Comparison of ENCODE assay signal across 13 mouse cellular contexts in genomic region chr2:165277188-165277740, GRCm38 (mm10). TPM values are rescaled to one million over a fixed set of nuclear protein-coding genes. Genes with fewer than 3 reads are reported as not detected.
"Had no signal": no experiment of that assay in that cellular context is flagged by ENCODE, and none has a peak within 500 bp of the region (broad histone marks: within the 10 kb centered on the region; RNA-seq: fewer than 3 reads in every experiment).

No protein-coding gene starts in this region.

- H3K9me3 ChIP-seq: limb, embryonic 13.5 days; midbrain, embryonic 13.5 days; neural tube, embryonic 15.5 days had no signal

- H3K4me3 ChIP-seq: limb, embryonic 13.5 days; midbrain, embryonic 13.5 days; neural tube, embryonic 15.5 days had no signal

- H3K27ac ChIP-seq: limb, embryonic 13.5 days; liver, embryonic 14.5 days; neural tube, embryonic 15.5 days had no signal

- H3K9ac ChIP-seq: limb, embryonic 13.5 days; liver, embryonic 14.5 days; midbrain, embryonic 13.5 days; neural tube, embryonic 15.5 days had no signal

- H3K4me2 ChIP-seq: limb, embryonic 13.5 days; midbrain, embryonic 13.5 days; neural tube, embryonic 15.5 days had no signal

- ATAC-seq: intestine, embryonic 16.5 days; midbrain, embryonic 13.5 days had no signal

- DNase-seq: lung, adult 18-20 months; lung, postnatal 36 days; right cerebral cortex, adult 18-20 months; right cerebral cortex, postnatal 25 days; thymus, adult 18-20 months; thymus, postnatal 14 days had no signal

RNA-seq across cellular contexts. Expression of gene Cdh22, which starts 42.6 kb away (rescaled TPM):
- total RNA-seq: liver, adult 2 months; megakaryocyte progenitor cell, adult 5-6 weeks had no signal
- polyA plus RNA-seq: liver, adult 2 months had no signal
